In genomic region chr7:104855248-104855750, GRCm38 (mm10) we compare ENCODE assay signal across 28 mouse cellular contexts. TPM values are rescaled to one million over a fixed set of nuclear protein-coding genes. Genes with fewer than 3 reads are reported as not detected.
DNase-seq lines count a peak whose midpoint lies in the region; ATAC-seq and TF ChIP-seq lines count a peak whose summit lies in the region.
"Had no signal": no experiment of that assay in that cellular context is flagged by ENCODE, and none has a peak within 500 bp of the region (broad histone marks: within the 10 kb centered on the region; RNA-seq: fewer than 3 reads in every experiment).

No protein-coding gene starts in this region.

- H3K9ac ChIP-seq in CH12.LX (ENCODE audit: insufficient read depth, low read depth): no peak overlapping the region
- H3K9ac ChIP-seq in heart, embryonic 11.5 days (ENCODE audit: low read depth, low read length): no peak overlapping the region
- H3K9ac ChIP-seq: embryonic facial prominence, embryonic 12.5 days; forebrain, embryonic 13.5 days; forebrain, embryonic 15.5 days; forebrain, postnatal 0 days had no signal

- H3K27me3 ChIP-seq in CH12.LX (replicated peaks) (no peaks in the 10 kb centered on the region), myocyte (ENCODE audit: control insufficient read depth, insufficient read depth, insufficient read length) (no peaks in the 10 kb centered on the region)
- no peaks in the 10 kb centered on the region for H3K27me3 ChIP-seq in heart, embryonic 11.5 days (ENCODE audit: control insufficient read depth, insufficient read depth, low read length)
- H3K27me3 ChIP-seq: embryonic facial prominence, embryonic 12.5 days; forebrain, embryonic 13.5 days; forebrain, embryonic 15.5 days had no signal

- in situ Hi-C loops in CH12.LX (cut with MboI; ENCODE audit: low pct_ligation_motif_present, low pct_unique_long_range_greater_than_20kb, low sequenced_read_pairs): no loop called here

- no peak for TF ChIP-seq POLR2A in CH12.LX (IDR thresholded peaks at IDR 0.05; ENCODE audit: low read depth, low read length)
- no peak for TF ChIP-seq POLR2A in myocyte (IDR thresholded peaks at IDR 0.05; ENCODE audit: insufficient read length, low read depth)

- H3K9me3 ChIP-seq in CH12.LX (replicated peaks; ENCODE audit: low read length): no peaks in the 10 kb centered on the region
- H3K9me3 ChIP-seq in heart, embryonic 11.5 days (replicated peaks; ENCODE audit: control insufficient read depth, low read length): no peaks in the 10 kb centered on the region
- H3K9me3 ChIP-seq: embryonic facial prominence, embryonic 10.5 days; embryonic facial prominence, embryonic 12.5 days; forebrain, embryonic 13.5 days; forebrain, embryonic 15.5 days had no signal

- H3K27ac ChIP-seq in CH12.LX (ENCODE audit: insufficient read depth, low read depth): no peak overlapping the region
- no peak overlapping the region for H3K27ac ChIP-seq in heart, embryonic 11.5 days (ENCODE audit: low read depth, low read length)
- H3K27ac ChIP-seq: embryonic facial prominence, embryonic 10.5 days; embryonic facial prominence, embryonic 12.5 days; forebrain, embryonic 13.5 days; forebrain, embryonic 15.5 days had no signal

- dilution Hi-C loops in CH12.LX (cut with MboI; ENCODE audit: extremely low pct_ligation_motif_present, extremely low pct_unique_long_range_greater_than_20kb, low sequenced_read_pairs): no loop called here

- WGBS in heart, embryonic 11.5 days (ENCODE audit: insufficient replicate concordance): 77% methylated on average over 3 of the region's 3 CpGs

- H3K36me3 ChIP-seq in CH12.LX (replicated peaks in 1 of 2; ENCODE audit: control insufficient read depth in 1 of 2, insufficient read depth in 1 of 2, low read length in 1 of 2) (no peaks in the 10 kb centered on the region), myocyte (ENCODE audit: control insufficient read depth, insufficient read depth) (no peaks in the 10 kb centered on the region)
- no peaks in the 10 kb centered on the region for H3K36me3 ChIP-seq in heart, embryonic 11.5 days (ENCODE audit: control insufficient read depth, insufficient read depth, low read length)
- H3K36me3 ChIP-seq: embryonic facial prominence, embryonic 10.5 days; embryonic facial prominence, embryonic 12.5 days; forebrain, embryonic 15.5 days had no signal

- TF ChIP-seq EP300 in CH12.LX (IDR thresholded peaks at IDR 0.05; ENCODE audit: low read length): no peak; the same call in 1 of the 2 replicates

- no peak overlapping the region for H3K4me3 ChIP-seq in CH12.LX (replicated peaks in 1 of 3; ENCODE audit: low read depth in 2 of 3, low read length in 2 of 3, poor library complexity in 1 of 3)
- no peak overlapping the region for H3K4me3 ChIP-seq in myocyte
- H3K4me3 ChIP-seq in heart, embryonic 11.5 days (ENCODE audit: low read depth, low read length): no peak overlapping the region
- H3K4me3 ChIP-seq: embryonic facial prominence, embryonic 10.5 days; embryonic facial prominence, embryonic 12.5 days; forebrain, embryonic 13.5 days; forebrain, embryonic 15.5 days had no signal

- H3K4me1 ChIP-seq in CH12.LX (ENCODE audit: control insufficient read depth in 1 of 2, insufficient read depth in 2 of 2): no peaks in the 10 kb centered on the region
- H3K4me1 ChIP-seq in heart, embryonic 11.5 days (ENCODE audit: control insufficient read depth, insufficient read depth, low read length): no peaks in the 10 kb centered on the region
- H3K4me1 ChIP-seq: embryonic facial prominence, embryonic 10.5 days; embryonic facial prominence, embryonic 12.5 days; forebrain, embryonic 13.5 days; forebrain, embryonic 15.5 days had no signal

- no peak for ATAC-seq in heart, embryonic 11.5 days (replicated peaks; ENCODE audit: insufficient number of reproducible peaks, low FRiP score, low TSS enrichment)
- ATAC-seq: CD4-positive, CD25-positive, alpha-beta regulatory T cell, adult 4 months; forebrain, embryonic 13.5 days; forebrain, embryonic 15.5 days; forebrain, postnatal 0 days had no signal

- TF ChIP-seq CTCF in CH12.LX (conservative IDR thresholded peaks at IDR 0.05 in 1 of 2, IDR thresholded peaks at IDR 0.05 in 1 of 2; ENCODE audit: low read depth in 2 of 2, low read length in 2 of 2): no peak

- H3K79me2 ChIP-seq in CH12.LX (replicated peaks; ENCODE audit: control insufficient read depth, extremely low read depth, insufficient read depth, poor library complexity, severe bottlenecking) (no peaks in the 10 kb centered on the region), myocyte (ENCODE audit: control insufficient read depth, insufficient read depth) (no peaks in the 10 kb centered on the region)

- DNase-seq in 3T3-L1 (ENCODE audit: low read depth, low spot score) (peak; percentile 80), 416B (ENCODE audit: low read depth) (peak; percentile 90), CH12.LX (ENCODE audit: extremely low read depth) (peak; percentile 8)
- no peak for DNase-seq in right cerebral cortex, postnatal 36 days (ENCODE audit: low spot score in 2 of 2)
- DNase-seq in layer of hippocampus, postnatal 10 days (ENCODE audit: low spot score in 2 of 2): no peak
- DNase-seq: adrenal gland, adult 2 months; adrenal gland, postnatal 10 days; adrenal gland, postnatal 25 days; cerebellum, adult 11 months; cerebellum, adult 18-20 months; cerebellum, adult 9-10 months; cerebellum, postnatal 10 days; cerebellum, postnatal 25 days; forebrain, postnatal 0 days had no signal

- H3K4me2 ChIP-seq in CH12.LX (ENCODE audit: insufficient read depth, low read depth, poor library complexity, severe bottlenecking) (no peak overlapping the region), myocyte (ENCODE audit: low read depth) (no peak overlapping the region)
- H3K4me2 ChIP-seq in heart, embryonic 11.5 days: no peak overlapping the region
- H3K4me2 ChIP-seq: embryonic facial prominence, embryonic 12.5 days; forebrain, embryonic 13.5 days; forebrain, embryonic 15.5 days had no signal

- no peak overlapping the region for H3ac ChIP-seq in myocyte (ENCODE audit: control insufficient read depth, insufficient read length)

- no peak for TF ChIP-seq RAD21 in CH12.LX (IDR thresholded peaks at IDR 0.05; ENCODE audit: low read depth, low read length)

TF ChIP-seq in CH12.LX, 34 proteins besides CTCF, POLR2A, EP300 and RAD21:
- TF ChIP-seq RCOR1 (conservative IDR thresholded peaks at IDR 0.05; ENCODE audit: low read depth, low read length) (no peak), MXI1 (IDR thresholded peaks at IDR 0.05; ENCODE audit: low read depth, low read length) (no peak), MAZ (IDR thresholded peaks at IDR 0.05; ENCODE audit: low read depth, low read length) (no peak), TBP (conservative IDR thresholded peaks at IDR 0.05; ENCODE audit: low read depth, low read length) (no peak), PAX5 (IDR thresholded peaks at IDR 0.05; ENCODE audit: low read length) (no peak), CHD1 (IDR thresholded peaks at IDR 0.05; ENCODE audit: low read depth, low read length) (no peak), JUN (IDR thresholded peaks at IDR 0.05; ENCODE audit: insufficient read depth, low read depth, low read length) (no peak), MYC (IDR thresholded peaks at IDR 0.05; ENCODE audit: low read depth, low read length) (no peak), NELFE (IDR thresholded peaks at IDR 0.05; ENCODE audit: low read depth, low read length) (no peak)

TF ChIP-seq in myocyte, 11 proteins besides CTCF, POLR2A, EP300 and RAD21:
- no peak for TF ChIP-seq MYOG (IDR thresholded peaks at IDR 0.05; ENCODE audit: control insufficient read depth in 1 of 3, insufficient read depth in 1 of 3, insufficient read length in 2 of 3, low read depth in 2 of 3)
- TF ChIP-seq MYOD1 (IDR thresholded peaks at IDR 0.05; ENCODE audit: control insufficient read depth in 1 of 3, insufficient read length in 2 of 3, low read depth in 2 of 3): no peak
- TF ChIP-seq E2F4 (IDR thresholded peaks at IDR 0.05; ENCODE audit: insufficient read depth): no peak
- TF ChIP-seq CEBPB (IDR thresholded peaks at IDR 0.05; ENCODE audit: insufficient read depth, poor library complexity, severe bottlenecking): peak; percentile 82

RNA-seq across cellular contexts. Expression of gene Usp17la, which starts 1.5 kb away (rescaled TPM):
- total RNA-seq in CH12.LX (2012; rRNA removed): 0.13 and 0.17 TPM in 2 replicates
- total RNA-seq in CH12.LX (2014; rRNA removed): not detected in 2 replicates
- polyA plus RNA-seq in CH12.LX (2012; ENCODE audit: insufficient read length, low read depth): 0.10 and 0.11 TPM in 2 replicates
- polyA plus RNA-seq in myocyte (2012; fragmentation: generic; extraction: Trizol): 5.3 TPM
- total RNA-seq in layer of hippocampus, postnatal 10 days (2021): not detected
- not detected in 2 replicates for polyA plus RNA-seq in heart, embryonic 11.5 days (2014; fragmentation: Nextera tagmentation; extraction: Ambion mirVana)
- total RNA-seq: adrenal gland, adult 2 months; adrenal gland, postnatal 10 days; adrenal gland, postnatal 25 days; adrenal gland, postnatal 4 days; forebrain, postnatal 0 days; MEL had no signal
- polyA plus RNA-seq: adrenal gland, adult 2 months; brain, embryonic 14.5 days; CD4-positive, CD25-positive, alpha-beta regulatory T cell, adult 4 months; cortical plate, adult 2 months; embryonic facial prominence, embryonic 10.5 days; embryonic facial prominence, embryonic 12.5 days; embryonic facial prominence, embryonic 14.5 days; forebrain, embryonic 11.5 days; forebrain, embryonic 13.5 days; forebrain, embryonic 15.5 days; forebrain, postnatal 0 days had no signal

RNA-seq across cellular contexts. Expression of gene Usp17lb, which starts 12.9 kb away (rescaled TPM):
- total RNA-seq in CH12.LX (2012; rRNA removed): not detected in 2 replicates
- total RNA-seq in CH12.LX (2014; rRNA removed): not detected in 2 replicates
- not detected in 2 replicates for polyA plus RNA-seq in CH12.LX (2012; ENCODE audit: insufficient read length, low read depth)
- 0.20 TPM for polyA plus RNA-seq in myocyte (2012; fragmentation: generic; extraction: Trizol)
- not detected for total RNA-seq in layer of hippocampus, postnatal 10 days (2021)
- not detected in 2 replicates for polyA plus RNA-seq in heart, embryonic 11.5 days (2014; fragmentation: Nextera tagmentation; extraction: Ambion mirVana)
- total RNA-seq: adrenal gland, postnatal 10 days; forebrain, postnatal 0 days; MEL had no signal
- polyA plus RNA-seq: adrenal gland, adult 2 months; brain, embryonic 14.5 days; CD4-positive, CD25-positive, alpha-beta regulatory T cell, adult 4 months; cortical plate, adult 2 months; embryonic facial prominence, embryonic 10.5 days; embryonic facial prominence, embryonic 12.5 days; embryonic facial prominence, embryonic 14.5 days; forebrain, embryonic 11.5 days; forebrain, embryonic 13.5 days; forebrain, embryonic 15.5 days; forebrain, postnatal 0 days had no signal

RNA-seq across cellular contexts. Expression of gene Olfr665, which starts 22.5 kb away (rescaled TPM):
- total RNA-seq in CH12.LX (2012; rRNA removed) (not detected in 2 replicates), CH12.LX (2014; rRNA removed) (not detected in 2 replicates)
- polyA plus RNA-seq in CH12.LX (2012; ENCODE audit: insufficient read length, low read depth) (not detected in 2 replicates), myocyte (2012; fragmentation: generic; extraction: Trizol) (not detected)
- not detected for total RNA-seq in layer of hippocampus, postnatal 10 days (2021)
- not detected in 2 replicates for polyA plus RNA-seq in heart, embryonic 11.5 days (2014; fragmentation: Nextera tagmentation; extraction: Ambion mirVana)
- total RNA-seq: adrenal gland, adult 2 months; adrenal gland, postnatal 10 days; adrenal gland, postnatal 25 days; adrenal gland, postnatal 4 days; ES-E14; forebrain, postnatal 0 days; MEL had no signal
- polyA plus RNA-seq: adrenal gland, adult 2 months; brain, embryonic 14.5 days; CD4-positive, CD25-positive, alpha-beta regulatory T cell, adult 4 months; cortical plate, adult 2 months; embryonic facial prominence, embryonic 10.5 days; embryonic facial prominence, embryonic 12.5 days; embryonic facial prominence, embryonic 14.5 days; forebrain, embryonic 11.5 days; forebrain, embryonic 13.5 days; forebrain, embryonic 15.5 days; forebrain, postnatal 0 days had no signal

RNA-seq across cellular contexts. Expression of gene Olfr666, which starts 40.5 kb away (rescaled TPM):
- total RNA-seq in CH12.LX (2012; rRNA removed) (not detected in 2 replicates), CH12.LX (2014; rRNA removed) (not detected in 2 replicates)
- polyA plus RNA-seq in CH12.LX (2012; ENCODE audit: insufficient read length, low read depth) (not detected in 2 replicates), myocyte (2012; fragmentation: generic; extraction: Trizol) (not detected)
- not detected for total RNA-seq in layer of hippocampus, postnatal 10 days (2021)
- polyA plus RNA-seq in heart, embryonic 11.5 days (2014; fragmentation: Nextera tagmentation; extraction: Ambion mirVana): not detected in 2 replicates
- total RNA-seq: adrenal gland, adult 2 months; adrenal gland, postnatal 10 days; adrenal gland, postnatal 25 days; adrenal gland, postnatal 4 days; ES-E14; forebrain, postnatal 0 days; MEL had no signal
- polyA plus RNA-seq: adrenal gland, adult 2 months; brain, embryonic 14.5 days; CD4-positive, CD25-positive, alpha-beta regulatory T cell, adult 4 months; cortical plate, adult 2 months; embryonic facial prominence, embryonic 10.5 days; embryonic facial prominence, embryonic 12.5 days; forebrain, embryonic 11.5 days; forebrain, embryonic 13.5 days; forebrain, embryonic 15.5 days; forebrain, postnatal 0 days had no signal

Comparison
In these comparisons a context has a peak if more than half of its experiments do, and no peak if none do; other contexts are left out.
1. DNase-seq: peak in 3T3-L1 (single experiment), 416B (single experiment) and CH12.LX (single experiment); none in right cerebral cortex, postnatal 36 days (0 of 2) and layer of hippocampus, postnatal 10 days (0 of 2).